Mouse (Mus musculus): ENCODE measurements at regions not wholly inside any gene's neighbourhood (a gene's known extent, or its start where the extent isn't known, plus 50 kb on each side); places are given as distances from the start of the nearest gene placed in this dataset.

DNA sequence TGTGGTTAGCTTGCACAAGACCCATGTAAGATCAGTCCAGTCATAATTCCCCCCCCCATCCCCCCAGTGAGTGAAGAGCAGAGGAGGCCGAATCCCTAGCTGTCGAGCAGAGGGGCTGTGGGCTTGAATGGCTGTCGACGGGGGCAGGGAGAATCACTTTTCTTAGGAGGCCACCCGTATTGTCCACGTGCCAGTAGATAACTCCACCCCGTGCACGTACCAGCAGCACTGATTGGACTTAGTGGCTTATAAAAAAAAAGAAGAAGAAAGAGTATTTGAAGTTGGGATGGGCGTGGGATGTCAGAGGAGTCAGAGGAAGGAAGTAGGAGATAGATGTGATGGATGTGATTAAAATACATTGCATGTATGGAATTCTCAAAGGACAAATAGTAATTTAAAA, 272.9 kb downstream of the Lnpk start:
- DNase-seq = no peak

DNA sequence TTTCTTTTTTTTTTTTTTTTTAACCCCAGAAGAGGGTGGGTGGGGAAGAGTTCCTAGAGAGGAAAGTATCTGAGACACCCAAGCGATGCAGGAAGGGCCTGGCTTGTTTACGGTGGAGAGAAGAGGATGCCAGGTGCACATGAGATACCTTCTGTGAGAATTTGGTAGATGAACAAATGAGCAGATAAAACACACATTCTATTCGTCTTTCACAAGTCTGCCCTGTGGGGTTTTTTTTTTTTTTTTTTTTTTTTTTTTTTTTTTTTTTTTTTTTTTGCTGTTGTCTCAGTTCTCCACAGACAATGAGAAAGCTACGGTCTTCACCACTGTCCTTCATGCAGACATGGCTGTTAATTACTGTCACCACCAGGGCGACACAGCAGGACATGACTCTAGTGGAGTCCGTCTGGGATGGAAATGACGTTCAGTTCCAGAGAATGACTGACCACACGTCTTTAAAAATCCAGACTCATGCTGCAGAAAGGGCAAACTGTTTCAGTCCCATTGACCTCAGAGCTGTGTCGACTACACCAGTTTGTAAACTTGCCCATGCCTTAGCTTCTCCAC, 278.3 kb downstream of the Lnpk start:
- no peak for DNase-seq

DNA sequence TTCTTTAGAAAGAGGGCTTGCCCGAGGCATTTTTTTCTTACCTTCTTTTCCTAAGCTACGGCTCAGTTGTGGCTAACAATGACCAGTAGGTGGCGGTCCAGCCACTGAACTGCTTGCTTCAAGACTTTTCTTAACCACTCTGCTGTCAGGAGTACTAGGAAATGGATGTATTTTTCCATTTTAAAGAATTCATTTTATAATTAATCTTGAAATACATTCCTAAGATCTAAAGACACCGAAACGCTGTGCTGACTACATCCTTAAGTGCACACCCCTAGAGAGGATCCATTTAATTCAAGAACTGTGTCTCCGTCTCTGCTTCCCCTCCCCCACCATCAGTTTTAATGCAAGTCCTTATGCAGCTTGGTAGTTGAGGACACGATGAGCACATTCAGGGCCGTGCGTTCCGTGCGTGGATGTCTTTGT, 278.9 kb downstream of the Lnpk start:
- DNase-seq = peak; percentile 70

DNA sequence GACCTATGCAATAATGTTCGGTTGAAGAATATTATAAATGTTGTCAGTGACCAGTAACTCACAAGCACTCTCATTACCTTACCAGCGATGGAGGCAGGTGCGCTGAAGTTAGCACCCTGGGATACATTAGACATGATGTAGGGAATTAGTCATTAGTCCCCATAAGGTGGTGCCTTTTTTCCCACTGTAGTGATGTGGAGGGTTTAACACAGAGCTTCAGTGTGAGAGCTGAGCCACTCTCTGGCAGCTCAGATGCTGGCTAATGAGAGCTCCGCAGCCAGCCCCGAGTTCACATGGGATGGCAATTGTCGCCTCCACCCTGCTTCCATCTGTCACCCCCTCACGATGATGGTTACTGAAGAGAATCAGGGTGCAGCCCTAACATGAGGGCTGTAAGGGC, 286.6 kb downstream of the Lnpk start:
- no peak for DNase-seq

DNA sequence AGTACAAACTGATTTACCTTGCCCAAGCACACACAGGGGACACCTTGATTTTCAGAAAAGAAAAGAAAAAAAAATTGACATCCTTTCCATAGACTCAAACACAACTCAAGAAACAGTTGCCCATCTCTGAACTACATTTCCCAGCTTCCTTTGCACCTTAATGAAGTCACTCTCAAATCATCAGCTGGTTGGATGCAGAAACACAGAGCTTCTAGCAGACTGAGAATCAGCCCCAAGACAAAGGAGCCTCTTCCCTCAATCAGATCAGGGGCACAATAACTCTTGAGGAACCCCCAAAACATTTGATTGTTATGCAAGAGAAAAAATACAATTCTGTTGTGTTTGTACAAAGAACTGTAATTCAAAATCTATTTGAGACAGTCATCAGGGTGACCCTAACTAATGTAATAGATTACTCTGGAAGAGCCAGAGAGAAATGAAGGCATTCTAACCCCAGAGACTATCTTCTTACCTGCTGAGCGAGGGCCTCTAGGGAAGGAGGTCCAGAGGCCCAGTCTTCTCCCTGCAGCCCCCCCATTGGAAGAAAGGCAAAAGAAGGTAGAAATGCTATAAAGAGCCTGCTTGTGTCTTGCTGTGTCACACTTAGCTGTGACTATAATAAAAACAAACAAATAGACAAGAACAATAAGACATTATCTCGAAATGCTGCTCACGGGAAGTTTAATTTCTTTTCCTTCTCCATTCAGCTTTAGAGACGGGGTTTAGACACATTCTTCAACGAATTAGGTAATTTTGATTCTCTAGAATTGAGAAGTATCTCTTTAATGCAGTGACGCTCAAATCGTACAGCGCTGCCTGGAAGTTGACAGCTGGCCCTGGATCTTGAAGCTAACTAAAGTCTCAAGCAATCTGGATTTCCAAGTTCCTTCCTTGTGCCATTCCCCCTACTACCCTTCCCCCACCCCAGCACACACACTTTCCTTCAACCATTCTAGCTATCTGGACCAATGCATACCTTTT, 287.5 kb downstream of the Lnpk start:
- no peak for DNase-seq

DNA sequence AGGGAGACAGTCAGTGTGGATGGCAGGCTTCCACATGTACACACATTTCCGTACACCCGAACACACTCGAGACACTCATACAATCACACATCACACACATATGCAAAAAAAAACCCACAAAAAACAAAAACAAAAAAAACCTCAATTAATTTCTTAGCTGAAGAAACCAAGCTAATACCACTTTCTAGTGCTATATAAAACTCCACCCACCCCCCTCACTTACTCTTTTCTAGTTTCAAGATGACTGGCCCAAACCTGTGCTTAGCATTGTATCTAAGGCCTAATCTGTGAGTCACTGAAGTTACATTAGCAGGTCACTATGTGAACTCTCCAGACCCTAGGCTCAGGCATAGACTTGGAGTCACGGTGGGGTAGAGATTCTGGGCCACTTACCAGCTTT, 293.6 kb downstream of the Lnpk start:
- no peak for DNase-seq

DNA sequence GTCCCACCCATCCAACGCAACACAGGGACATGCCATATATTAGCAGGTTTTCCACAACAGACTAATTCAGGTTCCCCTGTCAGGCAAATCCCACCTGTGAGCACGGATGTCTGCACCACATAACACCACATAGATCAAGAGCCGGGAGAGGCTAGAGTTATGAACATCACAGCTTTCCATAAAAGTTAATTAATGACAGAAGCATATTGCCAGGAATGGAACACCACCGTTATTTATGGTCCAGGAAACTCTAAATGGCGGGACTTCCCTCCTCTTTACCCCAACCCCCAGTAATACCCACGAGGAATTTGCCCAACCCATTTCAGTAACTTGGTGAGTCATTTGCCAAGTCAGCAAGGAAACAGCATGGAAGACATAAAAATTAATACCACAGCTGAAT, 314.3 kb downstream of the Lnpk start:
- no peak for DNase-seq

DNA sequence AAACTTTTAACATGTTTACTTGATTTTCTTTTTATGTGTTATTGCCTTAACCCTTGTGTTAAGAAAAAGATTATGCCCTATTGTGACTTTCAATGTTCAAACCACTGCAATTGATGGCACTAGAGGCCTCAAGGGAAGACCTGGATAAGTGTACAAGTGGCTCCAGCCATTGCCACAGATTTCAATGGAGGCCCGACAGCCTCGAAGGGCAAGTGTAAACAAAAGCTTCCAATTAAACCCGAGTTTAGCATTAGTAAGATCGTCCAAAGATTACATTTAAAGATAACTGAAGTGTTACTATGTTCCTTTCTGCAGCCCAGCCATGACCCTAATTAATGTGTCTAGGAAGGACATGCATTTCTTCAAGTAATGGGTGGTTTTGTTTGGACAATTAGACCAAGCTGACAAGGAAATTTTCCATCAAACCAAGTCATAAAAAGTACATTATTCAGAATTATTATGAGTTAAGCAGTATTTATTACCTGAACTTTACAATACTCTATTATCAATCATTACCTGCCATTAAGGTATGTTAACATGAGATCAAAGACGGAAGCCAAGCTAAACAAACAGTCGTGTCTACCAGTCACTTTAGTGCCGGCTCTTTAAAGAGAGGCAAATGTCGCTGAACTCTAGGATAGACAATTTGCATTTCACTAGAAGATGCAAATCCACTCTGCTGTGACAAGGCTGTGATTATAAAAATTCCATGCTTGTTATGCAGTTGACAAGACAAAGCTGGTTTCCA, 322.0 kb downstream of the Lnpk start:
- no peak for DNase-seq

DNA sequence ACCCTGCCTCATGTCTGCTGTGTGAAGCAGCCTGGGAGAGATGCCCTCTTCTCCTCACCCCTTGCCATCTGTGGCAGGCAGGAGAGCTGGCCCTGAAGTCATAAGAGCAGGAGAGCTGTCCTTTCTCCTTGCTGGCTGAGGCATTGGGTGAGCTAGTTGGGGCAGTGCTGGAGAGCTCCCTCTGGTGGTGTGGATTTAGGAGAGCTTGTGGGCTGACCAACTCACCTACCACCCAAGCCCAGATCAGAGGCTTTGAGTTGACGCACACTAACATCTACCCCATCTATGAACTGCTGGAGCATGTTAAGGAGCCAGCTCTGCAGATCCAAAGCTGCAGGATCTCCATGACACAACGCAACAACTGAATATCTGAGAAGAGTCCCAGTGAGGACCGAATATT, 331.7 kb downstream of the Lnpk start:
- no peak for DNase-seq

DNA sequence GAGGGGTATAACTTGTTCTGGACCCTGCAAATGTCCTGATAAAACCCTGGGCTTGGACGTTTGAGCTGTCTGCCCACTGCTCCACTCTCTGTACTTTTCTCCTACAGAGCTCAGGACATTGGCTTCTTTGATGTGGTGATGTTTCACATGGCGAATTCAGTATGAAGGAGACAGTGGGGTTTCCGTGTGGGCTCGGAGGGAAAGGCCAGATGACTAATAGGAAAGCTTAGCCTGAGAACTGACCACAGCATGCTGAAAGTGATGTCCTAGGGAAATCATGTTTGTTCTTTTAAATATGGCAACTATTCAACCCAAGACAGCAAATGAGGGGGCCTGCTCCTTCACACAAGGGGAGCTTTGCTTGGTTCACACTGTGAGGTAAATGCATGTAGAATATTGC, 332.6 kb downstream of the Lnpk start:
- no peak for DNase-seq

DNA sequence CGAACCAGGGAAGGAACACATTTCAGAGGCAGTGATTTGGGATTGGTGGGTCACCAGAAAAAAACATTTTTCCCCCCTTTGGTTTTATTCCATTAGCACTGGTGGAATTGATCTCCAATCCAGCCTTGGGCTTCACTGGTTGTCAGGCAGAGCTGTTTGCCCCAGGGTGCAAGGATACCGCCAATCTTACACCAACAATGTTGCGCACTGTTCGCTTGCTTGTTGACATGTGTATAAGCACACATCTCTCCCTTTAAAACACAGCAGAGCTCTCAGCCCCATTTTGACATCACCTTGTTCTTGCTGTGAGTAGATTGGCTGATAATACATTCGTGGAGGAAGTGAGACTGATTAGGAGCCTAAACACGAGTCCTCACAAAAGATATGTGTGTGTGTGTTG, 333.1 kb upstream of the Atp5g3 start:
- no peak for DNase-seq

DNA sequence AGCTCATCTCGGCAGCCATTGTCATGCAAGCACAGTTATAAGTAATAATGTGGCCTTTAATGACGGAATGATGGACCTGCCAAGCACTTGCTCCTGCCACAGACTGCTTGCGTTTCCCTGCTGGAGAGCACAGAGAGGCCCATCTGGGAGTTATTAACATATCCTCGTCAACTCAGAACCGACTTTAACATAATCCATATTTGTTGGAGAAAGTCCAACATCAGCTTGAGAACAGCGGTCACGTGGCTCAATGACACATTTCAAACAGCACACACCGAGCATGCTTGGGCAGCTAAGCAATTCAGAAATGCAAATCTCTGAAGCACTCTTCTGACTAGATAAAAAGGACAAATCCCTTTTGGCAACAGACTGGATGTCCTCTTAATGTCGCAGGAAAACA, 332.7 kb upstream of the Atp5g3 start:
- no peak for DNase-seq

DNA sequence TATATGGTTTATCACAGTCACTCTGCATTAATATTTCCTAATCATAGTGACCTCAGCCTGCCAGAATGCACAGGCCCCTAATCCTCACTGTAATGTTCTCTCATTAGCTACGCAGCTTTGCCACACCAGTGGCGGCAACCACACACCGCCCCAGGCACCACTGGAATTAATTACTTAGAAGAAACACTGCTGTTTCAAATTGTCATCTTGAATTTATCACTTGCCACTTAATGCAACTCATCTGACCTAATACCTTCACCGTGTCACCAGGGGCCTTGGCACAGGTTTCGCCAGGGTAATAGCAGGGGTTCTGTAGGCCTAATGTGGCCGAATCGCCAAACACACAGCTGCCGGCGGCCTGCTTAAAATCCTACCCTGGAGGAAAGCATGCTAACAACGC, 328.5 kb upstream of the Atp5g3 start:
- DNase-seq = no peak

DNA sequence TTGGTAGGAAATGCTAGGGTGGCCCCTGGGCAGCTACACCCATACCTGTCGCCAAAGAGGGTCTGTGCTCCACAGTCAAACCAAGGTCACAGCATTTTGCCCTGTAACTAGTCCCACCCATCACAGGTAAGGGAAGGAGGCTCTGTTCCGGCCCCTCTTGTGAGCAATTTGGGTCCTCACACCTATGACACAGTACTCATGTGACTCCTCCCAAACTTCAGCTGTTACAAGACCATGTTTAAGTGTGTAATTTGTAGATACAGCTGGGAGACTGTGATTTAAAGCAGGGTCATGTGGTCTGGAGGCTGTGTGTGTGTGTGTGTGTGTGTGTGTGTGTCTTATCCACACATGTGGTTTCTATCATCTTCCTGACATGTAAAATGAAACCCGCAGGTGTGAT, 306.3 kb upstream of the Atp5g3 start:
- no peak for DNase-seq

DNA sequence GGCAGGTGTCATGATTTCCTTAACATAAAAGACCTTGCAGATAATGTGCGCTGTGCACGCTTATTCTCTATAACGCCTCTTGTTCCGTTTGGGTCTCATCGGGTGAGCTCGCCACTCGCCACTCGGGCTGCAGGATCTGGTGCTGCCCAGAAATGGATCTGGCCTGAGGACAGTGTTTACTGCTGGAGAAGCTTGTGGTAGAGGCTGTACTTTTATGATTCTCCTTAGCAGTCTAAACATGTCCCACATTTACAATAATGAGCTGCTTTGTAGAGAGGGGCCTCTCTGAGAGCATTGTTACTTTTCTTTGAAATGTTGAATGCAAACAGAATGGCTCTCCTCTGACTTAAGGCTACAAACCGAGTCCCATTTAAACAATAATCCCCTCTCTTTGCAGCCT, 299.1 kb upstream of the Atp5g3 start:
- no peak for DNase-seq

DNA sequence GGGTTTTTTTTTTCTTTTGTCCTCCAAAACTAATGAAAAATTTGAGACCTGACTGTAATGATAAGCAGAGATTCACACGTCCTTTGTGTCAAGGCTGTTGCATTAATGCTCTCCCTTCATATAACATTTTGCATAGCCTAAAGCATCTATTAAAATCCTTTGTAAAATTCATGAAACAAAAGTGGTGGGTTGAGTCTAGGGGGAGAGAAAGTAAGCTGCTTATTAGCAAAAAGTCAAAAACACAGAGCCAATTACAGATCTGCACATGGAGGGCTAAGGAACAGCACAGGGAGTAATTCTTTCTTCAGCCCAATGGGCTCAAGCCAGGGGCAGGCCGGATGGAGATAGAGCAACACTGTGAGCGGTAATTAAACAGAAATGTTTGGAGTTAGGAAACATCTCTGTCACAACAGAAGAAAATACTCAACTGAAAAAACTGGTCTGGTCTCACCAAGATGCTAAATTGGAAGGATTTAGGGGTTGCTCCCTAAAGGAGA, 298.3 kb upstream of the Atp5g3 start:
- DNase-seq = no peak

DNA sequence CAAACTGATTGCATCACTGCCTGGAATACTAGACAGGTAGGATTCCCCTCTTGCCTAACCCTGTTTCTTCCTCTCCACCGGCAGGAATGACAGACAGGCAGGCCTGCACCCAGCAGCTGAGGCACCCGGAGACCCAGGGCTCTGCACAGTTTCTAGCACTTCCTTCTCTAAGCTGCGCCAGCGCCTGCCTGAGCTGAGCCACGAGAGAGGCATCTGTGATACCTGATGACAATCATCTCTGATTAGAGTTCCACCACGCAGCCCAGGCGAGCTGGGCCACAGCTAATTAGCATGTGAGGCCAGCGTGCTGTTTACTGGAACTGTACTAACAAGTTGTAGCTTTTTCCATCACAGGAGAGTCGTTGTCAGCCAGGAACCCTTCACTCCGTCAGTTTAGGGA, 296.3 kb upstream of the Atp5g3 start:
- no peak for DNase-seq

DNA sequence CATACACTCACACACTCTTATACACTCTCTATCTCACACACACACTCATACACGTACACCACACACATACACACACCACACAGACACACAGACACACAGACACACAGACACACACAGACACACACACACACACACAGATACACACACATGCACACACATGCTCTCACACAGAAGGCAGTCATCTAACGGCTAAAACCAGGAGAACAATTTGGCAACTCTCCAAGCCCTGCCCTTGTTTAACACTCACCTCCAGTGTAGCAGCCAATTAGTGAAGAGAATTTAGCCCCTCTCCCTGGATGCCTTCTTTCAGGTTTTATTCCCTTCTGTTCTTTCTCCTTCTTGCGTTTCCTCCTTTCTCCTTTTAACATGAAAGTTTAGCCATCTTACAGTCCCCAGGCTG, 291.6 kb upstream of the Atp5g3 start:
- DNase-seq = peak; percentile 9

DNA sequence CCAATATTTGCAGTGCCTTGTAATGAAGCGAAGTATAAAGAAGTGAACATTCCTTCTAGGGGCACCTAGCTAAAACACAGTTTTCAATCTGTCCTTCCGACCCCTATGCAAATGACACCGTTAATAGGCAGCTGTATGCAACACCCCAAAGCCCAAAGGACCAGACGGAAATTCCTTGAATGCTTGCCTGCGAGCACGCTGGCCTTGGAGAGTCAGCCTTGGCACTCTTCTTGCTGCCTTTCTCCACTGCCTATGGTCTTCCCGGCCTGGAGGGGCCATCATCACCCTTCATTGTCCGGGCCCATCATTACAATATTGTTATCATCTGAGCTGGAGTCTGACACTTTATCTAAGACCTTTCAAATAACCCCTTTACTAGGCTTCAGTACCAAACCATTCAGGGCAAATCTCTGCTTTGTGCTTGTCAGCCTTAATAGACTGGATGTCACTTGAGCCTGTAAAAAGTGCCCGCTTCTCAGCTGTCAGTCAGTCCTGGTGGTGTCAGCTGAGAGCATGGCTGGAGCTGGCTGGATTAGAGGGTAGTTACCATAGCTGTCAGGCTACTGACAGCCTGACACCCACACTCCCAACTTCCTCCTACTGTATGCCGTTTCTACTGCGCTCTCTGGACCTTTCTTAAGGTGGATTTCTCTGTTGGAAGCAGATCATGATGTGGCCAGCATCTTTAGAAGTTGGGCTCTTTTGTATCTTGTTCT, 290.6 kb upstream of the Atp5g3 start:
- DNase-seq = peak; percentile 20

DNA sequence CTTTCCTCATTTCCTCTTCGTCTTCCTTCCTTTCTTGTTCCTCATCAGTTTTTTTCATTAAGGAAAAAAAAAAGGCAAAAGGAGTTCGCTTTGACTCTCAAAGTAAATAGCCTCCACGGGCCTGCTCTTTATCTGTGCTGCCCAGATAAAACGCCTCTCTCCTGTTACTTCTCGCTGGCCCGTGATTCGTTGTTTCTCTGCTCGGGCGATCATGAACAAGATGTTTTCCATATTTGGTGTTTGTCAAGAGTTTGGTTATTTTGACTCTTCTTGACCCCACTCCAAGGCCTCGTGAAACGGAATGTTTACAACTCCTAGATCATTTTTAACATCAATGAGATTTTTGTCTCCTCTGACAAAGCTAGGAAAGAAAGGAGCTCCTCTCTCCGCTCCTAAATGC, 288.4 kb upstream of the Atp5g3 start:
- peak; percentile 8 for DNase-seq

DNA sequence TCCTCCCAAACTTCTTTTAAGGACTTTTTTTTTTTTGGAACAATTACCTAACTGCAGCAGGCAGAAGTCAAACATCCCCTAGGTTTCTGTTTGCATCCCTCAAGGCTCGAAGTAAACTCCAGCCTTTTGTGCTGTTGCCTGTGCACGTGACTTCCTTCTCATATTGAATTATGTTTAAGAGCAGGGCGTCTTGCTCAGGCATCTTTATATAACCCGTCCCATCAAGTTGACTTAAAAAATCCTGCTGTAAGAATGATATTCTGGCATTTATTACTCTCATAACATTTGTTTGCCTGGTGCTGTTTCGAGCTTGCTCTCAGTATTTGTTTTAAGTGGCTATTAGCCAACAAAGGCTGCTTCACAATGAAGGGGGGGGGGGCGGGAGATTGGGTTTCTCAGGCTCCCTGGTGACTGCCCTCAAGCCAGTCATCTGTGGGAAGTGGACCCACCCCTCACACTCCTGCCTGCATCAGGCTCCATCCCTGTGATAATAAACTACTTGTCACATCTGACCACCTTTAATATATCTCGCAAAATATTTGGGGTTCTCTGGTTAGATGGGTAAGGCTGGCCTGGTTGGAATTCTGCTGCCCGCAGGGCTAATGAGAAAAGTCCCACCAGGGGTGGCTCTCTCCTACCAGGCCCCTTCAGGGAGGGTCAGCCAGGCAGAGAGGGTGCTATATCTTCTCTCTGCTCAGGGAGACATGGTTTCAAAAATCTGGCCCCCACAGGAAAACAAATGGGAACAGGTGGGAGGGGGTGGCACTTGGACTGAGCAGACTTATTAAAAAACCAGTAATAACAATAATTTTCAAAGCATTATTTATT, 277.1 kb upstream of the Atp5g3 start:
- no peak for DNase-seq

DNA sequence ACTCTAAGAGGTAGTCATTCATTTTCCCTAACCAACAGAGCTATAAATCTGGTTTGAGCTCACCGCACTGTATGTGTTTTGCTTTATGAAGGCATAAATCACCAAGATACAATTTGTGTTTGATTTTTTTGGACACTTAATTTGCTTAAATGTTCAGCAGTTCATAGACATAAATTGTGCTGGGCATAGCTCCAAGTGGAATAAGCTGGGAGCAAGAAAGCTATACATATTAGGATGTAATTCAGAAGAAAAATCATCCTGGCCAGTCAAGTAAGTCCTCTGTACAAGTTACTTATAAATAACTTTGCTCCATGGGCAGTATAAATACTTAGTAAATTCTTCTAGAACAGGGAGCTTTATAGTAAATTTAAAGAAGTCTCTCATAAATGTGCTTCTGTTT, 267.0 kb upstream of the Atp5g3 start:
- no peak for DNase-seq

Data from kidney, postnatal 14 days (tissue).